Mouse (Mus musculus) cortical plate, adult 2 months (tissue): Measurements from ENCODE around the gene Cyp2t4.

Source experiments
- CTCF ChIP-seq: fragments of 200-500 bp; IDR thresholded peaks from 2 replicates; pipeline ENCODE4 v1.5.1; 2011; ENCODE audit warnings: mild to moderate bottlenecking, control low read depth, low read length; ENCODE audit not compliant: insufficient read depth; ENCODE audit errors: extremely low read depth
- POLR2A ChIP-seq: fragments of 200-500 bp; IDR thresholded peaks from 2 replicates; pipeline ENCODE4 v1.6.1; 2011; ENCODE audit warnings: mild to moderate bottlenecking, low read length, control low read depth; ENCODE audit not compliant: insufficient read depth; ENCODE audit errors: extremely low read depth

GRCm38 (mm10) chr7:27130521-27131370 lies 22.8 kb upstream of the Cyp2t4 start:
- TF ChIP-seq POLR2A (no peak), CTCF (no peak)
